Mouse (Mus musculus) megakaryocyte, embryonic 14.5 days (primary cell): ENCODE results near the gene Tdrd9.

Source experiments
- FLI1 ChIP-seq: IDR thresholded peaks from 2 replicates; pipeline ENCODE4 v1.6.1; 2012; ENCODE audit warnings: low read length, inconsistent platforms, mixed read lengths
- GATA1 ChIP-seq: IDR thresholded peaks from 3 replicates; pipeline ENCODE4 v1.6.1; 2012; ENCODE audit warnings: mixed read lengths, low read length, inconsistent platforms, borderline replicate concordance

GRCm38 (mm10) chr12:112016346-112016745 lies 45.0 kb downstream of the Tdrd9 start:
- TF ChIP-seq GATA1 (no peak), FLI1 (no peak)
